ENCODE assay signal across 8 mouse cellular contexts in the genomic region with DNA sequence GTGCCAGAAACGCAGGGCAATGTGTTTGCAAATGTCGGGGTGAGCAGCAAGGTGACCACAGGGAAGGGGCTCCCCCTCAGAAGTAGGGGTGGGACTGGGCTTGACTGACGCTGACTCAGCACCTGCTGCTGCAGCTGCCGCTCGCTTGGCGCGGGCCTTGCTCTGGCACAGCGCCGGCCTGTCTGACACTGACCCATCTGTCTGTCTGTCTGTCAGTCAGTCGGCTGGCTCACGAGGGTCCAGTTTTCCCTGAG. TPM values are rescaled to one million over a fixed set of nuclear protein-coding genes. Genes with fewer than 3 reads are reported as not detected.
DNase-seq lines count a peak whose midpoint lies in the region; ATAC-seq and TF ChIP-seq lines count a peak whose summit lies in the region.
"Had no signal": no experiment of that assay in that cellular context is flagged by ENCODE, and none has a peak within 500 bp of the region (broad histone marks: within the 10 kb centered on the region; RNA-seq: fewer than 3 reads in every experiment).

No protein-coding gene starts in this region.

- ATAC-seq in forebrain, postnatal 0 days, result peak; percentile 21
- no peak for ATAC-seq in liver, embryonic 13.5 days (ENCODE audit: low read depth)
- no peak for ATAC-seq in activated CD4-positive, CD25-positive, alpha-beta regulatory T cell, adult 4 months

- H3K4me3 ChIP-seq in left cerebral cortex, adult 2 months, result peak overlapping the region; percentile 52
- peak overlapping the region; percentile 75 for H3K4me3 ChIP-seq in bone marrow macrophage, adult 2 months (ENCODE audit: insufficient read depth, low read length)
- H3K4me3 ChIP-seq in forebrain, postnatal 0 days (ENCODE audit: low read depth, low read length), result peak overlapping the region; percentile 48
- peak overlapping the region; percentile 45 for H3K4me3 ChIP-seq in liver, embryonic 13.5 days (replicated peaks)

- no peak overlapping the region; the same call in 1 of the 2 replicates for H3K27ac ChIP-seq in left cerebral cortex, adult 2 months
- H3K27ac ChIP-seq in bone marrow macrophage, adult 2 months (ENCODE audit: insufficient read depth, low read depth, low read length), result peak overlapping the region; percentile 94
- peak overlapping the region; percentile 96 for H3K27ac ChIP-seq in forebrain, postnatal 0 days (ENCODE audit: low read depth, low read length)
- H3K27ac ChIP-seq in liver, embryonic 13.5 days, result no peak overlapping the region

- peak overlapping the region; percentile 83 for H3K9ac ChIP-seq in forebrain, postnatal 0 days
- no peak overlapping the region for H3K9ac ChIP-seq in liver, embryonic 13.5 days

- H3K4me1 ChIP-seq in bone marrow macrophage, adult 2 months (ENCODE audit: control insufficient read depth, insufficient read depth, low read length), result peaks cover 26% of the 10 kb centered on the region
- peaks cover 28% of the 10 kb centered on the region for H3K4me1 ChIP-seq in forebrain, postnatal 0 days (ENCODE audit: insufficient read depth)
- H3K4me1 ChIP-seq in liver, embryonic 13.5 days (replicated peaks), result peaks cover 62% of the 10 kb centered on the region

- DNase-seq in left cerebral cortex, adult 2 months (ENCODE audit: extremely low spot score in 1 of 2, low spot score in 2 of 2), result no peak
- DNase-seq in left cerebral cortex, postnatal 36 days (ENCODE audit: low spot score in 2 of 2), result no peak
- no peak for DNase-seq in forebrain, postnatal 0 days
- DNase-seq in liver, embryonic 13.5 days, result no peak
- DNase-seq in urinary bladder, postnatal 14 days (ENCODE audit: low spot score), result no peak

- no peak for TF ChIP-seq CTCF in left cerebral cortex, adult 2 months (IDR thresholded peaks at IDR 0.05)
- TF ChIP-seq CTCF in bone marrow macrophage, adult 2 months (IDR thresholded peaks at IDR 0.05; ENCODE audit: low read depth, low read length), result no peak
- no peak for TF ChIP-seq CTCF in forebrain, postnatal 0 days (IDR thresholded peaks at IDR 0.05; ENCODE audit: low read depth)

- peaks cover 8% of the 10 kb centered on the region for H3K27me3 ChIP-seq in forebrain, postnatal 0 days (ENCODE audit: insufficient read depth, low read length)
- peaks cover 94% of the 10 kb centered on the region for H3K27me3 ChIP-seq in liver, embryonic 13.5 days

- TF ChIP-seq POLR2A in bone marrow macrophage, adult 2 months (IDR thresholded peaks at IDR 0.05; ENCODE audit: borderline replicate concordance, low read depth, low read length), result no peak

- intact Hi-C loops in left cerebral cortex, adult 2 months (cut with DNase I), result loop anchor here (5.0 kb wide), 1 partner anchor 77 kb away; the partner anchor contains the start of gene Tmem95
- intact Hi-C loops in left cerebral cortex, postnatal 36 days (cut with DNase I), result loop anchor here (5.0 kb wide), 1 partner anchor 77 kb away; the partner anchor contains the start of gene Tmem95

- no peaks in the 10 kb centered on the region for H3K9me3 ChIP-seq in forebrain, postnatal 0 days (ENCODE audit: low read length)
- H3K9me3 ChIP-seq in liver, embryonic 13.5 days (replicated peaks), result no peaks in the 10 kb centered on the region

- peak overlapping the region; percentile 97 for H3K4me2 ChIP-seq in forebrain, postnatal 0 days (ENCODE audit: low read depth)
- H3K4me2 ChIP-seq in liver, embryonic 13.5 days, result peak overlapping the region; percentile 77

- peaks cover 7% of the 10 kb centered on the region; the same call in 1 of the 2 replicates for H3K36me3 ChIP-seq in forebrain, postnatal 0 days (ENCODE audit: insufficient read depth)
- H3K36me3 ChIP-seq in liver, embryonic 13.5 days, result no peaks in the 10 kb centered on the region

- 3% methylated on average over 11 of the region's 11 CpGs for WGBS in forebrain, postnatal 0 days
- 7% methylated on average over 11 of the region's 11 CpGs for WGBS in liver, embryonic 13.5 days (ENCODE audit: insufficient replicate concordance)

RNA-seq across cellular contexts. Expression of gene Fgf11, which starts 1.6 kb away (rescaled TPM):
- total RNA-seq in left cerebral cortex, adult 2 months (2021), result 10 to 100 TPM; 15.9 to 19.8 TPM
- total RNA-seq in left cerebral cortex, postnatal 36 days (2021), result 10 to 100 TPM; 14.1 to 18.7 TPM
- polyA plus RNA-seq in bone marrow macrophage, adult 2 months (2012; ENCODE audit: insufficient read depth, insufficient read length, missing spikeins), result 27.9 and 29.7 TPM in 2 replicates
- total RNA-seq in forebrain, postnatal 0 days (2014; rRNA removed), result 10.1 and 15.9 TPM in 2 replicates
- polyA plus RNA-seq in forebrain, postnatal 0 days (2015; fragmentation: Nextera tagmentation; extraction: Ambion mirVana), result 1.6 and 3.1 TPM in 2 replicates
- 0.07 and 0.20 TPM in 2 replicates for polyA plus RNA-seq in liver, embryonic 13.5 days (2015; fragmentation: Nextera tagmentation; extraction: Ambion mirVana)
- not detected for polyA plus RNA-seq in activated CD4-positive, CD25-positive, alpha-beta regulatory T cell, adult 4 months (2017; shearing (Covaris generic))

RNA-seq across cellular contexts. Expression of gene Chrnb1, which starts 4.3 kb away (rescaled TPM):
- total RNA-seq in left cerebral cortex, adult 2 months (2021), result 1 to 10 TPM; 1.0 to 1.4 TPM
- total RNA-seq in left cerebral cortex, postnatal 36 days (2021), result under 1 TPM; 0.66 to 0.81 TPM
- 1.0 and 1.8 TPM in 2 replicates for polyA plus RNA-seq in bone marrow macrophage, adult 2 months (2012; ENCODE audit: insufficient read depth, insufficient read length, missing spikeins)
- 0.33 and 3.8 TPM in 2 replicates for total RNA-seq in forebrain, postnatal 0 days (2014; rRNA removed)
- 0.69 and 1.2 TPM in 2 replicates for polyA plus RNA-seq in forebrain, postnatal 0 days (2015; fragmentation: Nextera tagmentation; extraction: Ambion mirVana)
- polyA plus RNA-seq in liver, embryonic 13.5 days (2015; fragmentation: Nextera tagmentation; extraction: Ambion mirVana), result 0.43 and 0.59 TPM in 2 replicates
- polyA plus RNA-seq in activated CD4-positive, CD25-positive, alpha-beta regulatory T cell, adult 4 months (2017; shearing (Covaris generic)), result 1 to 10 TPM in 1 of 2 experiments, under 1 TPM in 1; 0.66 to 4.1 TPM

RNA-seq across cellular contexts. Expression of gene Tmem102, which starts 5.4 kb away (rescaled TPM):
- total RNA-seq in left cerebral cortex, adult 2 months (2021), result under 1 TPM in 1 of 2 experiments, not detected in 1; 0.23 TPM
- not detected for total RNA-seq in left cerebral cortex, postnatal 36 days (2021)
- polyA plus RNA-seq in bone marrow macrophage, adult 2 months (2012; ENCODE audit: insufficient read depth, insufficient read length, missing spikeins), result not detected in 2 replicates
- total RNA-seq in forebrain, postnatal 0 days (2014; rRNA removed), result 0.23 and 0.76 TPM in 2 replicates
- 0.74 and 1.2 TPM in 2 replicates for polyA plus RNA-seq in forebrain, postnatal 0 days (2015; fragmentation: Nextera tagmentation; extraction: Ambion mirVana)
- 0.46 and 0.50 TPM in 2 replicates for polyA plus RNA-seq in liver, embryonic 13.5 days (2015; fragmentation: Nextera tagmentation; extraction: Ambion mirVana)
- polyA plus RNA-seq in activated CD4-positive, CD25-positive, alpha-beta regulatory T cell, adult 4 months (2017; shearing (Covaris generic)), result not detected
- total RNA-seq: common myeloid progenitor, adult 5-6 weeks had no signal

RNA-seq across cellular contexts. Expression of gene Gm39566, which starts 15.0 kb away (rescaled TPM):
- not detected for total RNA-seq in left cerebral cortex, adult 2 months (2021)
- not detected for total RNA-seq in left cerebral cortex, postnatal 36 days (2021)
- not detected in 2 replicates for polyA plus RNA-seq in bone marrow macrophage, adult 2 months (2012; ENCODE audit: insufficient read depth, insufficient read length, missing spikeins)
- not detected in 2 replicates for total RNA-seq in forebrain, postnatal 0 days (2014; rRNA removed)
- not detected in 2 replicates for polyA plus RNA-seq in forebrain, postnatal 0 days (2015; fragmentation: Nextera tagmentation; extraction: Ambion mirVana)
- polyA plus RNA-seq in liver, embryonic 13.5 days (2015; fragmentation: Nextera tagmentation; extraction: Ambion mirVana), result not detected in 2 replicates
- polyA plus RNA-seq in activated CD4-positive, CD25-positive, alpha-beta regulatory T cell, adult 4 months (2017; shearing (Covaris generic)), result under 1 TPM in 1 of 2 experiments, not detected in 1; 0.08 TPM
- total RNA-seq: common myeloid progenitor, adult 5-6 weeks had no signal

RNA-seq across cellular contexts. Expression of gene Spem2, which starts 18.2 kb away (rescaled TPM):
- total RNA-seq in left cerebral cortex, adult 2 months (2021), result not detected
- not detected for total RNA-seq in left cerebral cortex, postnatal 36 days (2021)
- not detected in 2 replicates for polyA plus RNA-seq in bone marrow macrophage, adult 2 months (2012; ENCODE audit: insufficient read depth, insufficient read length, missing spikeins)
- not detected in 2 replicates for total RNA-seq in forebrain, postnatal 0 days (2014; rRNA removed)
- not detected in 2 replicates for polyA plus RNA-seq in forebrain, postnatal 0 days (2015; fragmentation: Nextera tagmentation; extraction: Ambion mirVana)
- polyA plus RNA-seq in liver, embryonic 13.5 days (2015; fragmentation: Nextera tagmentation; extraction: Ambion mirVana), result not detected in 2 replicates
- not detected for polyA plus RNA-seq in activated CD4-positive, CD25-positive, alpha-beta regulatory T cell, adult 4 months (2017; shearing (Covaris generic))
- total RNA-seq: common myeloid progenitor, adult 5-6 weeks had no signal

Comparison
In these comparisons a context has a peak if more than half of its experiments do, and no peak if none do; other contexts are left out.
1. H3K27ac ChIP-seq: peak in bone marrow macrophage, adult 2 months (single experiment) and forebrain, postnatal 0 days (single experiment); none in left cerebral cortex, adult 2 months (single experiment) and liver, embryonic 13.5 days (single experiment).
2. Peak in every context shown above with its lines, with median percentiles within 50 percentile points of each other: H3K4me3 ChIP-seq.